Mouse (Mus musculus) MEL (cell line): Measurements from ENCODE around the gene Krt78.

Experiments used
- CHD1 ChIP-seq: IDR thresholded peaks from 2 replicates; pipeline ENCODE4 v1.6.1; 2012; ENCODE audit warnings: low read depth, mild to moderate bottlenecking, inconsistent platforms, low read length, improper control_type of control experiment
- CTCF ChIP-seq, 3 experiments: IDR thresholded peaks in 2 of 3; conservative IDR thresholded peaks in 1 of 3; 2 replicates each; pipeline ENCODE4 v1.5.1; 2011 to 2012; ENCODE audit warnings: low read length in 3 of 3, low read depth in 2 of 3, mild to moderate bottlenecking in 2 of 3, improper control_type of control experiment in 1 of 3, inconsistent platforms in 1 of 3, mixed read lengths in 1 of 3, moderate library complexity in 1 of 3; ENCODE audit not compliant: control insufficient read depth in 1 of 3, insufficient read depth in 1 of 3, poor library complexity in 1 of 3, severe bottlenecking in 1 of 3
- ELF1 ChIP-seq: IDR thresholded peaks from 2 replicates; pipeline ENCODE4 v1.6.1; 2014; ENCODE audit warnings: low read depth, mild to moderate bottlenecking, inconsistent platforms, low read length, improper control_type of control experiment, moderate library complexity
- EP300 ChIP-seq, 2 experiments: IDR thresholded peaks; 2 replicates each; pipeline ENCODE4 v1.6.1; 2011; ENCODE audit warnings: improper control_type of control experiment in 2 of 2, low read length in 2 of 2, low read depth in 1 of 2, mild to moderate bottlenecking in 1 of 2
- GABPA ChIP-seq: IDR thresholded peaks from 2 replicates; pipeline ENCODE4 v1.6.1; 2012; ENCODE audit warnings: low read depth, mild to moderate bottlenecking, inconsistent platforms, low read length, improper control_type of control experiment, moderate library complexity
- HCFC1 ChIP-seq: IDR thresholded peaks from 2 replicates; pipeline ENCODE4 v1.6.1; 2012; ENCODE audit warnings: low read depth, mild to moderate bottlenecking, inconsistent platforms, low read length, improper control_type of control experiment, moderate library complexity
- MEF2A ChIP-seq: IDR thresholded peaks from 2 replicates; pipeline ENCODE4 v1.6.1; 2014; ENCODE audit warnings: low read depth, mild to moderate bottlenecking, inconsistent platforms, low read length, improper control_type of control experiment; ENCODE audit not compliant: poor library complexity, insufficient replicate concordance, severe bottlenecking; ENCODE audit errors: extremely low read depth
- MXI1 ChIP-seq: IDR thresholded peaks from 2 replicates; pipeline ENCODE4 v1.6.1; 2011; ENCODE audit warnings: mild to moderate bottlenecking, low read depth, low read length, improper control_type of control experiment
- MYC ChIP-seq: IDR thresholded peaks from 2 replicates; pipeline ENCODE4 v1.6.1; 2011; ENCODE audit warnings: low read depth, mild to moderate bottlenecking, low read length, improper control_type of control experiment, moderate library complexity
- NELFE ChIP-seq: IDR thresholded peaks from 2 replicates; pipeline ENCODE4 v1.6.1; 2011; ENCODE audit warnings: low read depth, low read length, improper control_type of control experiment
- POLR2A ChIP-seq, 2 experiments: IDR thresholded peaks; 2 replicates each; pipeline ENCODE4 v1.6.1; 2011 to 2012; ENCODE audit warnings: low read length in 2 of 2, mild to moderate bottlenecking in 2 of 2, control low read depth in 1 of 2, improper control_type of control experiment in 1 of 2, low read depth in 1 of 2, moderate library complexity in 1 of 2; ENCODE audit not compliant: control insufficient read depth in 1 of 2, insufficient read depth in 1 of 2, poor library complexity in 1 of 2
- POLR2AphosphoS2 ChIP-seq: IDR thresholded peaks from 2 replicates; pipeline ENCODE4 v1.6.1; 2011; ENCODE audit warnings: low read length, improper control_type of control experiment
- RCOR1 ChIP-seq: IDR thresholded peaks from 2 replicates; pipeline ENCODE4 v1.6.1; 2012; ENCODE audit warnings: low read depth, mild to moderate bottlenecking, inconsistent platforms, low read length, improper control_type of control experiment
- USF1 ChIP-seq: IDR thresholded peaks from 2 replicates; pipeline ENCODE4 v1.6.1; 2014; ENCODE audit warnings: low read depth, mild to moderate bottlenecking, inconsistent platforms, low read length, improper control_type of control experiment, moderate library complexity

- TF ChIP-seq CTCF (IDR thresholded peaks at IDR 0.05 in 2 of 3, conservative IDR thresholded peaks at IDR 0.05 in 1 of 3; ENCODE audit: control insufficient read depth in 1 of 3, insufficient read depth in 1 of 3, low read depth in 2 of 3, low read length in 3 of 3, poor library complexity in 1 of 3, severe bottlenecking in 1 of 3): no peak
- no peak for TF ChIP-seq GABPA
- no peak for TF ChIP-seq MXI1
- no peak for TF ChIP-seq CHD1
- no peak for TF ChIP-seq RCOR1
- TF ChIP-seq MYC: no peak
- no peak for TF ChIP-seq POLR2AphosphoS2
- TF ChIP-seq HCFC1: no peak
- no peak for TF ChIP-seq POLR2A (IDR thresholded peaks at IDR 0.05; ENCODE audit: control insufficient read depth in 1 of 2, insufficient read depth in 1 of 2, low read depth in 1 of 2, low read length in 2 of 2, poor library complexity in 1 of 2)
- no peak for TF ChIP-seq MEF2A
- no peak for TF ChIP-seq NELFE
- TF ChIP-seq EP300 (IDR thresholded peaks at IDR 0.05; ENCODE audit: low read depth in 1 of 2, low read length in 2 of 2): no peak
- no peak for TF ChIP-seq USF1
- TF ChIP-seq ELF1: no peak
These were observed 1.2 kb downstream of the Krt78 start for GRCm38 (mm10) chr15:101952733-101953474.
